Mouse (Mus musculus) left cerebral cortex, adult 2 months (tissue): ENCODE data around the gene Calm3. TPM values are rescaled to one million over a fixed set of nuclear protein-coding genes. Genes with fewer than 3 reads are reported as not detected.

ENCODE experiments used
- DNase-seq, 2 experiments: peaks; one replicate each; pipeline ENCODE4 v3.0.0; 2021 to 2022; ENCODE audit warnings: low spot score in 2 of 2, mixed read lengths in 1 of 2; ENCODE audit errors: extremely low spot score in 1 of 2
- H3K27ac ChIP-seq: fragments of 200-600 bp; 2 replicates; pipeline ENCODE4 v1.8.1; 2022
- H3K4me3 ChIP-seq: fragments of 200-600 bp; 2 replicates; pipeline ENCODE4 v1.8.1; 2022
- CTCF ChIP-seq: fragments of 200-600 bp; IDR thresholded peaks from 2 replicates; pipeline ENCODE4 v1.8.1; 2022; ENCODE audit warnings: antibody characterized with exemption, mild to moderate bottlenecking, moderate library complexity
- intact Hi-C: fragments of 180-260 bp; cut with DNase I; formaldehyde crosslinking; loops from one replicate; pipeline ENCODE4 v1.15.1; 2025
- total RNA-seq, 2 experiments: library from RNA; stranded (reverse); gene quantifications; 2 replicates each; pipeline ENCODE4 v1.2.3; 2021

The Calm3 gene
- total RNA-seq, 2 experiments from 2014 or later, result 1,732 to 1,834 TPM

GRCm38 (mm10) chr7:16949908-16950841, 26.3 kb upstream of the Calm3 start:
- Histone ChIP-seq H3K4me3 (0 out of 2 replicates have a peak overlapping the region, but pooled peaks have one; percentile 5), H3K27ac (peak overlapping the region; percentile 78)
- TF ChIP-seq CTCF, result peak; percentile 86
- intact Hi-C loops, result loop anchor here (1.0 kb wide), 1 partner anchor 18 kb away; no protein-coding TSS in a partner anchor
- peak; percentile 85 to 88 for DNase-seq

- no peak for DNase-seq
- H3K27ac ChIP-seq, result peak overlapping the region; percentile 78; the same call in 1 of the 2 replicates
- H3K4me3 ChIP-seq, result no peak overlapping the region; the same call in 1 of the 2 replicates
- peak; percentile 24 for TF ChIP-seq CTCF
- intact Hi-C loops, result no loop called here
These were observed 25.1 kb upstream of the Calm3 start for GRCm38 (mm10) chr7:16948923-16949458.

GRCm38 (mm10) chr7:16947959-16948361, 24.0 kb upstream of the Calm3 start:
- no peak for TF ChIP-seq CTCF
- DNase-seq, result no peak
- Histone ChIP-seq H3K4me3 (peak overlapping the region; percentile 83), H3K27ac (peak overlapping the region; percentile 72)
- intact Hi-C loops, result no loop called here

GRCm38 (mm10) chr7:16947349-16947895, 23.5 kb upstream of the Calm3 start:
- DNase-seq, result peak in 1 of 2 experiments; percentile 51
- intact Hi-C loops, result no loop called here
- no peak for TF ChIP-seq CTCF
- Histone ChIP-seq H3K27ac (peak overlapping the region; percentile 99), H3K4me3 (peak overlapping the region; percentile 83)

- peak; percentile 35 to 43 for DNase-seq
- H3K4me3 ChIP-seq, result peak overlapping the region; percentile 83
- intact Hi-C loops, result no loop called here
- peak overlapping the region; percentile 99 for H3K27ac ChIP-seq
- peak; percentile 30 for TF ChIP-seq CTCF
These were observed 22.8 kb upstream of the Calm3 start for GRCm38 (mm10) chr7:16946441-16947348.

- Histone ChIP-seq H3K4me3 (peak overlapping the region; percentile 83), H3K27ac (peak overlapping the region; percentile 99)
- TF ChIP-seq CTCF, result no peak
- intact Hi-C loops, result no loop called here
- peak in 1 of 2 experiments; percentile 43 for DNase-seq
These were observed 21.5 kb upstream of the Calm3 start for GRCm38 (mm10) chr7:16945419-16945818.

GRCm38 (mm10) chr7:16944808-16945315, 20.9 kb upstream of the Calm3 start:
- intact Hi-C loops, result no loop called here

GRCm38 (mm10) chr7:16944061-16944807, 20.3 kb upstream of the Calm3 start, which contains the start of gene Pnmal2:
Gene Pnmal2 (plus strand): TSS chr7:16944682.
- Histone ChIP-seq H3K4me3 (peak within 1 kb of the TSS; percentile 83), H3K27ac (peak within 1 kb of the TSS; percentile 99)
- intact Hi-C loops, result no loop called here
- peak; percentile 90 to 92 for DNase-seq
- no peak for TF ChIP-seq CTCF

More at GRCm38 (mm10) chr7:16944808-16945315, 20.9 kb upstream of the Calm3 start:
- Histone ChIP-seq H3K4me3 (peak overlapping the region; percentile 83), H3K27ac (peak overlapping the region; percentile 99)
- no peak for TF ChIP-seq CTCF
- peak in 1 of 2 experiments; percentile 48 for DNase-seq

GRCm38 (mm10) chr7:16942861-16943260, 18.9 kb upstream of the Calm3 start:
- no peak overlapping the region for H3K4me3 ChIP-seq
- intact Hi-C loops, result no loop called here
- TF ChIP-seq CTCF, result no peak
- DNase-seq, result no peak
- H3K27ac ChIP-seq, result no peak overlapping the region

GRCm38 (mm10) chr7:16940292-16940691, 16.4 kb upstream of the Calm3 start:
- DNase-seq, result peak; percentile 62 to 78
- no peak for TF ChIP-seq CTCF
- intact Hi-C loops, result no loop called here
- H3K4me3 ChIP-seq, result no peak overlapping the region
- peak overlapping the region; percentile 80 for H3K27ac ChIP-seq
